Mouse (Mus musculus) heart, embryonic 14.5 days (tissue): ENCODE data around the gene Soga1. TPM values are rescaled to one million over a fixed set of nuclear protein-coding genes. Genes with fewer than 3 reads are reported as not detected.

Source experiments
- ATAC-seq: fragments of 200-750 bp; cut with Nextera tagmentation; 2 replicates; pipeline ENCODE4 v1.8.0; 2017; ENCODE audit warnings: low read depth, moderate TSS enrichment; ENCODE audit not compliant: insufficient number of reproducible peaks, insufficient read depth, low FRiP score
- H3K27ac ChIP-seq, 2 experiments: fragments of 200-500 bp in 1 of 2; fragments of 300-500 bp in 1 of 2; sonication (generic) in 1 of 2; replicated peaks in 1 of 2; 2 replicates each; pipeline ENCODE4 v1.5.1; 2012 to 2014; ENCODE audit warnings: low read depth in 2 of 2, low read length in 2 of 2, control low read depth in 1 of 2, mild to moderate bottlenecking in 1 of 2, mixed read lengths in 1 of 2; ENCODE audit not compliant: control insufficient read depth in 1 of 2, insufficient read depth in 1 of 2
- H3K27me3 ChIP-seq: fragments of 300-500 bp; sonication (generic); 2 replicates; pipeline ENCODE4 v1.6.1; 2014; ENCODE audit warnings: mild to moderate bottlenecking, low read length, control low read depth; ENCODE audit not compliant: control insufficient read depth, insufficient read depth
- H3K36me3 ChIP-seq: fragments of 300-500 bp; sonication (generic); 2 replicates; pipeline ENCODE4 v1.6.1; 2014; ENCODE audit warnings: mild to moderate bottlenecking, control low read depth, low read length, mixed read lengths; ENCODE audit not compliant: control insufficient read depth, insufficient read depth
- H3K4me1 ChIP-seq, 2 experiments: fragments of 200-500 bp in 1 of 2; fragments of 300-500 bp in 1 of 2; sonication (generic) in 1 of 2; 2 replicates each; pipeline ENCODE4 v1.6.1; 2012 to 2014; ENCODE audit warnings: low read length in 2 of 2, control low read depth in 1 of 2, mixed read lengths in 1 of 2; ENCODE audit not compliant: control insufficient read depth in 2 of 2, insufficient read depth in 2 of 2
- H3K4me2 ChIP-seq: fragments of 300-500 bp; sonication (generic); 2 replicates; pipeline ENCODE4 v1.6.1; 2014; ENCODE audit warnings: mild to moderate bottlenecking, low read length
- H3K4me3 ChIP-seq, 2 experiments: fragments of 200-500 bp in 1 of 2; fragments of 300-500 bp in 1 of 2; sonication (generic) in 1 of 2; 2 replicates each; pipeline ENCODE4 v1.5.1; 2012 to 2014; ENCODE audit warnings: low read length in 2 of 2, mild to moderate bottlenecking in 2 of 2, control low read depth in 1 of 2, low read depth in 1 of 2, moderate library complexity in 1 of 2; ENCODE audit not compliant: control insufficient read depth in 1 of 2, insufficient read depth in 1 of 2
- H3K9ac ChIP-seq: fragments of 300-500 bp; sonication (generic); 2 replicates; pipeline ENCODE4 v1.6.1; 2014; ENCODE audit warnings: mild to moderate bottlenecking, low read length
- H3K9me3 ChIP-seq: fragments of 300-500 bp; sonication (generic); 2 replicates; pipeline ENCODE4 v1.6.1; 2016; ENCODE audit warnings: low read length, control low read depth; ENCODE audit not compliant: control insufficient read depth
- WGBS: fragments of 180-500 bp; shearing (Covaris S2); extraction: QIAGEN DNeasy Blood & Tissue Kit; methylation state at CpG from one replicate; pipeline ENCODE4 v1.1.7; 2014; 5-methylcytosine and 5-hydroxymethylcytosine counted together
- polyA plus RNA-seq: library from polyadenylated mRNA; unstranded; fragments of >200 nt; fragmentation: Nextera tagmentation; extraction: Ambion mirVana; gene quantifications from 2 replicates; pipeline ENCODE4 v1.2.1, GENCODE M21; 2014

Gene Soga1
- polyA plus RNA-seq, 1 experiment from 2014 or later, result 5.0 TPM

GRCm38 (mm10) chr2:157069355-157069735 is 9.7 kb downstream of the Soga1 start:
- H3K9me3 ChIP-seq, result no peaks in the 10 kb centered on the region
- H3K36me3 ChIP-seq, result peaks cover 12% of the 10 kb centered on the region
- peak overlapping the region; percentile 70 for H3K9ac ChIP-seq
- no peaks in the 10 kb centered on the region for H3K27me3 ChIP-seq
- H3K4me2 ChIP-seq, result peak overlapping the region; percentile 45
- ATAC-seq, result no peak
- WGBS, result 37% methylated on average over 3 of the region's 3 CpGs
- H3K27ac ChIP-seq, result peak overlapping the region; percentile 92 to 96
- H3K4me3 ChIP-seq, result no peak overlapping the region
- peaks cover 79 to 99% of the 10 kb centered on the region in 2 experiments for H3K4me1 ChIP-seq

- H3K9ac ChIP-seq, result peak overlapping the region; percentile 70; the same call in 1 of the 2 replicates
- ATAC-seq, result no peak
- peaks cover 12% of the 10 kb centered on the region for H3K36me3 ChIP-seq
- H3K27ac ChIP-seq, result peak overlapping the region; percentile 92 to 96
- H3K4me1 ChIP-seq, result peaks cover 80 to 99% of the 10 kb centered on the region in 2 experiments
- H3K9me3 ChIP-seq, result no peaks in the 10 kb centered on the region
- no peaks in the 10 kb centered on the region for H3K27me3 ChIP-seq
- H3K4me2 ChIP-seq, result peak overlapping the region; percentile 45
- H3K4me3 ChIP-seq, result no peak overlapping the region
- 58% methylated on average over 14 of the region's 14 CpGs for WGBS
Observed at GRCm38 (mm10) chr2:157068701-157069354, 10.2 kb downstream of the Soga1 start.

- Histone ChIP-seq H3K4me3 (no peak overlapping the region), H3K27ac (peak overlapping the region; percentile 5 to 93; a peak in 2 of 4 replicates), H3K9ac (no peak overlapping the region), H3K27me3 (no peaks in the 10 kb centered on the region), H3K36me3 (no peaks in the 10 kb centered on the region), H3K4me2 (no peak overlapping the region), H3K4me1 (peaks cover 68 to 90% of the 10 kb centered on the region in 2 experiments), H3K9me3 (no peaks in the 10 kb centered on the region)
- 66% methylated on average over 7 of the region's 7 CpGs for WGBS
- ATAC-seq, result no peak
Observed at GRCm38 (mm10) chr2:157066731-157067430, 12.2 kb downstream of the Soga1 start.

GRCm38 (mm10) chr2:157065879-157066226 is 13.2 kb downstream of the Soga1 start:
- Histone ChIP-seq H3K4me3 (no peak overlapping the region), H3K9ac (peak overlapping the region; percentile 42), H3K27ac (peak overlapping the region; percentile 69 to 93), H3K36me3 (no peaks in the 10 kb centered on the region), H3K27me3 (no peaks in the 10 kb centered on the region), H3K4me1 (peaks cover 57 to 80% of the 10 kb centered on the region in 2 experiments), H3K9me3 (no peaks in the 10 kb centered on the region), H3K4me2 (peak overlapping the region; percentile 36; the same call in 1 of the 2 replicates)
- 8% methylated on average over 7 of the region's 7 CpGs for WGBS
- ATAC-seq, result no peak

- ATAC-seq, result no peak
- Histone ChIP-seq H3K9ac (peak overlapping the region; percentile 45; the same call in 1 of the 2 replicates), H3K27ac (peak overlapping the region; percentile 69 to 93), H3K4me3 (no peak overlapping the region), H3K36me3 (peaks cover 4% of the 10 kb centered on the region; the same call in 1 of the 2 replicates), H3K4me2 (peak overlapping the region; percentile 36; the same call in 1 of the 2 replicates), H3K9me3 (no peaks in the 10 kb centered on the region), H3K4me1 (peaks cover 51 to 73% of the 10 kb centered on the region in 2 experiments), H3K27me3 (no peaks in the 10 kb centered on the region)
- 59% methylated on average over 14 of the region's 14 CpGs for WGBS
Observed at GRCm38 (mm10) chr2:157064978-157065878, 13.8 kb downstream of the Soga1 start.

- H3K27ac ChIP-seq, result no peak overlapping the region; a peak in 1 of 4 replicates
- no peaks in the 10 kb centered on the region for H3K27me3 ChIP-seq
- peaks cover 15% of the 10 kb centered on the region for H3K36me3 ChIP-seq
- H3K4me3 ChIP-seq, result no peak overlapping the region
- no peaks in the 10 kb centered on the region for H3K9me3 ChIP-seq
- H3K9ac ChIP-seq, result no peak overlapping the region; the same call in 1 of the 2 replicates
- no peak overlapping the region for H3K4me2 ChIP-seq
- 60% methylated on average over 7 of the region's 7 CpGs for WGBS
- no peak for ATAC-seq
- peaks cover 43 to 68% of the 10 kb centered on the region in 2 experiments for H3K4me1 ChIP-seq
Observed at GRCm38 (mm10) chr2:157064136-157064535, 14.9 kb downstream of the Soga1 start.

GRCm38 (mm10) chr2:157063241-157063700 is 15.8 kb downstream of the Soga1 start:
- Histone ChIP-seq H3K4me1 (peaks cover 43 to 69% of the 10 kb centered on the region in 2 experiments), H3K9ac (peak overlapping the region; percentile 19; the same call in 1 of the 2 replicates), H3K4me3 (no peak overlapping the region), H3K27me3 (no peaks in the 10 kb centered on the region), H3K27ac (peak overlapping the region; percentile 2 to 19; a peak in 1 of 4 replicates), H3K9me3 (no peaks in the 10 kb centered on the region), H3K36me3 (peaks cover 20% of the 10 kb centered on the region), H3K4me2 (no peak overlapping the region)
- WGBS, result 70% methylated on average over 4 of the region's 4 CpGs
- no peak for ATAC-seq
